Mouse (Mus musculus): ENCODE results near the gene Edil3.

Gene Edil3

GRCm38 (mm10) chr13:88821440-88822331 lies at the start of gene Edil3:
Gene Edil3 (plus strand): TSS chr13:88821472.
- DNase-seq (ENCODE audit: low spot score) = peak; percentile 43

GRCm38 (mm10) chr13:88799186-88799585 lies 22.1 kb upstream of the Edil3 start:
- DNase-seq (ENCODE audit: low spot score) = no peak

GRCm38 (mm10) chr13:88801006-88801405 lies 20.3 kb upstream of the Edil3 start:
- DNase-seq (ENCODE audit: low spot score) = no peak

DNA sequence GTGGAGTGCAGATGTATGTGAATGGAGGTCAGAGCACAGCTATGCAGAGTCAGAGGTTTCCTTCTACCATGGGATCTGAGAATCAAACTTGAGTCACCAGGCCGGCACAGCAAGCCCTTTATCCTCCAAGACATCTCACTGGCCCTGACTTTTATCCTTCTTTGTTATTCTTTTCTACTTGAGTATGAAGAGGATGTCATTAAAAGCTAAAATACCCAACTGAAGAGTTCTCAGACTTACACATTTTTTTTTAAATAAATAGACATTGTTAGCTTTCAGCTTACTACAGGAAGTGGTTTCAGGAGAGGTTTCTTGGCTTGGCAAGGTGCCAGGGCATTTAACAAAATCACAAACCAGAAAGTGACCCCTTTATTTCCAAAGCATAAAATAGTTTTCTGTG lies 15.4 kb upstream of the Edil3 start:
- no peak for DNase-seq (ENCODE audit: low spot score)

- no peak for DNase-seq (ENCODE audit: low spot score)
Observed at GRCm38 (mm10) chr13:88806269-88806668, 15.0 kb upstream of the Edil3 start.

DNA sequence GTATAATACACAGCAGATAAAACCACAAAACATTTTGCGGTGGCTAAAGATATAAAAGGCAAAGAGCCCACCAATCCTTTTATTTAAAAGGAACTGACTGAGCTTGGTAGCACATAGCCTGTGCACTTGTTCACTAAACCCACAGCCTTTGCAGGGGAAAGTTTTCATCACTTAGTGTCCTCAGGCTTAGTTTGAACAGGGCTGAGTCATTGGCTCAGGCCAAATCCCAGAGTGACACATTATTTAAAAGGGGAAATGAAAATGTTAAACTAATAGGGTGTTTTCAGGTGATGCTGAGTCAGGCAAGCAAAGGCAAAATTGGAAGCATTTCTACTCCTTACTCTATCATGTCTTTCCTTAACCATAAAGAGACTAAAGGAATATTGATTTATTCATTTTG lies 11.2 kb upstream of the Edil3 start:
- DNase-seq (ENCODE audit: low spot score) = no peak

- no peak for DNase-seq (ENCODE audit: low spot score)
Observed at GRCm38 (mm10) chr13:88820686-88821308, 475 bp upstream of the Edil3 start.

DNA sequence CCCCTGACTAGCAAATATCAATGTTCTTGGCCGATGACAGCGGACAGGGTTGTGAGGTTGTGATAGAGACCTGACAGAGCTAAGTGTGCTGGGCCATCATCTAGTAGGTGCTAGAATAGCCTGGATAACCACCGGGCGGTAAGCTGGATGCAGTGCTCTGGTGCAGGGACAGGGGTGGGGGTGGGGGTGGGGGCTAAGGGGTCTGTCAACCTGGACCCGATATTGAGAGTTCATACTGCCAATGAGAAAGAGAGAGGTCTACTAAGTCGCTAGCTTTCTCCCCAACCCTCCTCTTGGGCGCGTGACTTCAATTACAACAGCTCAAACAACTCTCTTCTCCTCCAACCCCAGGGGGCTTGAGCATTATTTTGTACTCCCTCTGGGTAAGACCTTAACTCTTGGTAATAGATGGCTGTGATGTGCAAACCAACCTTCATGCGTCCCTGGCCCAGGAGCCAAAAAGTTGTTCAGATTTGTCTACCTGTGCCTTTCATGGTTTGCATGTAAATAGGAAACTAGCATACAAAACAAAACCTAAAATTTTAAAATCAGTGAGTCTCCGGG lies 1.1 kb downstream of the Edil3 start:
- DNase-seq (ENCODE audit: low spot score) = no peak

GRCm38 (mm10) chr13:88822976-88823521 lies 1.8 kb downstream of the Edil3 start:
- no peak for DNase-seq (ENCODE audit: low spot score)

DNA sequence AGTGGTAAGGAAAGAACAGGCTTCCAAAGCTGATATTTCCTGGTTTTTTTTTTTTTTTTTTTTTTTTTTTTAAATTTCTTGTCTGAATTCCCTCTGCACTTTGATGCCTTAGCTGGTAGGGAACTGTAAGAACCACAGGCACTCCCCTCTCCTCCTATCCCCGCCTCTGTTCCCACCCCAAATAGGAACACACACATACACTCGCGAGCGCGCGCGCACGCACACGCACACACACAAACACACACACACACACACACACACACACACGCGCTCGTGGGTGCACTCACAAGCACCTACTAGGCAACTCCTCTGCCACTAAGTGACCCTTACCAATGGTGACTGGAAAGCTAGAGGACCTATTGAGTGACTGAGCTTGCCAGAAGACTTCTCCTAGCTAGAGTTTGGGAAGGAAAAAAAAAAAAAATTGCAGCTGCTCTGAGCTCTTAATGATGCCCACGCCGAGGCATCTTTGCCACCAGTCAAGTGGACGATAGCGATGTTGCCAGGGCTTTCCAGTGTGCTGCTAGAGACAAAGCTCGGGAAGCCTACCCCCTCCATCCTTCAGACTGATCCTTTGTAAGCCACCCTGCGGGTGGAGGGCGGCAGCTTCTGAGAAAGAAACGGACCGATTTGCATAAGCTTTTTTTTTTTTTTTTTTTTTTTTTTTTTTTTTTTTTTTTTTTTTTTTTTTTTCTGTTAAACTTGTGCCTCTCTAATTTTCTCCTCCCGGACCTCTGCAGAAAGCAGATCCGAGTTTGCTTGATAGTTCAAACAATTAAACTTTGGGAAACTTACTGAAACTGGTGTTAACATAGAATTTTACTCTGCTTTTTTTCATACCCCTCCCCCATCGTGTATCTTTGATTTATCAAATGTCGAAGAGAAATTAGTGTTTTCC lies 2.5 kb downstream of the Edil3 start:
- DNase-seq (ENCODE audit: low spot score) = no peak

- DNase-seq (ENCODE audit: low spot score) = no peak
Observed at GRCm38 (mm10) chr13:88824441-88824840, 3.2 kb downstream of the Edil3 start.

GRCm38 (mm10) chr13:88828362-88828761 lies 7.1 kb downstream of the Edil3 start:
- no peak for DNase-seq (ENCODE audit: low spot score)

DNA sequence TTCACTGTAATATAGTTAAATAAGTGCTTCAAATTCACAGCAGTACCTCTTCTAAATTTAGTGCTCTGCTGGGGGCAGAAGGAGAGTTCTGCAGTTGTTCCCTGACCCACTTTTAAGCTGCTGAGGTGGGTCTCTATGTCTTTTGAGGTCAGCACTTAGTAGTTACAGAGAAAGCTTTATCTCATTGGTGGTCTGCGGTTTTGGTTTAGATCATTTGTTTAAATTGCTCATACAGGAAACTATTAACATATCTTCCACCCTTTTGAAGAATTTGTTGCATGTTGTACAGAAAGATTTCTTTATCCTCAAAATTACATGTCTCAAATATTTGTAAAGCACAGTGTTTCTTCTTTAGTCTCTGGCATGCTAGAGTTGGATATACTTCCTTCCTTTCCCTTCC lies 12.5 kb downstream of the Edil3 start:
- DNase-seq (ENCODE audit: low spot score) = no peak

GRCm38 (mm10) chr13:88849739-88850138 lies 28.5 kb downstream of the Edil3 start:
- no peak for DNase-seq (ENCODE audit: low spot score)

GRCm38 (mm10) chr13:88879960-88880359 lies 58.7 kb downstream of the Edil3 start:
- DNase-seq (ENCODE audit: low spot score) = no peak

GRCm38 (mm10) chr13:88890728-88891127 lies 69.5 kb downstream of the Edil3 start:
- no peak for DNase-seq (ENCODE audit: low spot score)

DNA sequence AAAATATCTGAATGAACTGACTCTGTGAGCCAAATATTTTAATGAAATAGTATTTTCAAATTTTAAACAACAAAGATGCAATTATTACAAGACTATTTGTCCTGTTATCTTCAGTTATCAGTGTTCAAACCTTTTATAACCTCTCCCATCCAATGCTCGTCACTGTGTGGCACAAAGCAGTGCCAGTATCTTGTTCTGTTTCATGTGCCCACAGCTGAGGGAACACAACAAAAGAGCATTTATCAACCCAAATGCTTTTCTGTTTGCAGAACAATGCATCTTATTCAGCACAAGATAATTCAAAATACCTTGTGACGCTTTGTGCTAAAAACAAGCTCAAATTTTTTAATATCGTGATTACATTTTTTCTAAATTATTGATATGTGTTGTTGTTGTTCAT lies 78.8 kb downstream of the Edil3 start:
- no peak for DNase-seq (ENCODE audit: low spot score)

DNA sequence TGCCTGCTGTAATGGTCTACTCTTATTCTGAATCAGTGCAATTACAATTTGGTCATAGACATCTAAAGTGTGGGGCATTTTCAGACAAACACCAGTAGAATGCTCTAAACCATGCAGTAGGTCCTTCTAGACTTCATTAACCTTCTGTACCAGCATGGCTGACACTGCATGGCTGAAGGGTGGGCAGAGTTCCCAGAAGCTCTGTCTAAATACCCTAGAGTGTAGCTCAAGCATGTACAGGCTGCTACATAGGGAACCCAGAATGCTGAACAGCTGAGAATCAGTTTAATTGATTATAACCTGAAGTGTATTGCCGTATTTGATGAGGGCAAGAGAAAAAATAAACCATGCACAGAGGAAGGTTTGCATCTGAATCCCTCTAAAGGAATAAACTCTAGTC lies 86.1 kb downstream of the Edil3 start:
- DNase-seq (ENCODE audit: low spot score) = no peak

- DNase-seq (ENCODE audit: low spot score) = no peak
Observed at GRCm38 (mm10) chr13:88908187-88908586, 86.9 kb downstream of the Edil3 start.

GRCm38 (mm10) chr13:88916503-88916902 lies 95.2 kb downstream of the Edil3 start:
- no peak for DNase-seq (ENCODE audit: low spot score)

DNA sequence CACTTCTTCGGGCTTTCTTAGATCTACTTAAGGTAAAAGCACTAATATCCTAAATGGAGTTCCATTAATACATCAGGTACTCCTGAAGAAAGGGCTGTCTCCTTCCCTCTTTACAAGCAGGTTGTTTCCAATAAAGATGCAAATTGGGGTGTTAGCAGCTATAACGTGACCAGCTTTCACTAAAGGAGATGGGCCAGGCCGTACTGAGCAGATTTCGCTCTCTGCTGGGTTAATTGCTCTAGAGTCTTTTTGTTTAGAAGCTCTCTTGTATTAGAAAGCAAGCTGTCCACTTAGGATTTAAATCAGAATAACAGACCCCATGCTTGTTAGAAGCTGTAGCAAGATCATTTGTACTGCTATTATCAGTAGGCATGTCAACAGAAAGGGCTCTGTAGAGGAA lies 108.4 kb downstream of the Edil3 start:
- no peak for DNase-seq (ENCODE audit: low spot score)

- DNase-seq (ENCODE audit: low spot score) = no peak
Observed at GRCm38 (mm10) chr13:88938564-88938963, 117.3 kb downstream of the Edil3 start.

All from testis, postnatal 10 days (tissue).